Mouse (Mus musculus) erythroblast, embryonic 14.5 days (primary cell): Measurements from ENCODE around the gene Zbtb22.

ENCODE experiments used
- GATA1 ChIP-seq: IDR thresholded peaks from 2 replicates; pipeline ENCODE4 v1.6.1; 2012; ENCODE audit warnings: low read length, inconsistent platforms, mixed read lengths
- TAL1 ChIP-seq: IDR thresholded peaks from 3 replicates; pipeline ENCODE4 v1.6.1; 2012; ENCODE audit warnings: low read length, inconsistent platforms, mixed read lengths

DNA sequence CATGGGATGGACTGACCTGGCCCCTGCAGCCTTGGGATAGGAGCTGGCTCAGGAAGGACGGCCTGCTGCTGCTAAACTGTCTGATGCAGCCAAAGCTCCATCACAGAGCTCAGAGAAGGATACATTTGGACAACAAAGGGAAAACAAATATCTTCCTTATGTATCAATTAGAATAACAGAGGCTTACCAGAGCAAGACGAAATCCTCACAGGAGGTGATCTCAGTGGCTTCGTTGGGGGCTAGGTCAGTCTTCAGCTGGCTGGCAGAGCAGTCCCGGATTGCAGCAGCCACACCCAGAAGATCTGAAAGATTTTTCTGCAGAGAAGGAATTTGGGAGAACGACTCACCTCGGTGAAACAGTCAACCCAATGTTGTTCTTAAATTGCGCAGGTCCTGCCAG is 23.3 kb upstream of the Zbtb22 start:
- no peak for TF ChIP-seq TAL1
- no peak for TF ChIP-seq GATA1
